ENCODE assay signal across 20 mouse cellular contexts in the genomic region with DNA sequence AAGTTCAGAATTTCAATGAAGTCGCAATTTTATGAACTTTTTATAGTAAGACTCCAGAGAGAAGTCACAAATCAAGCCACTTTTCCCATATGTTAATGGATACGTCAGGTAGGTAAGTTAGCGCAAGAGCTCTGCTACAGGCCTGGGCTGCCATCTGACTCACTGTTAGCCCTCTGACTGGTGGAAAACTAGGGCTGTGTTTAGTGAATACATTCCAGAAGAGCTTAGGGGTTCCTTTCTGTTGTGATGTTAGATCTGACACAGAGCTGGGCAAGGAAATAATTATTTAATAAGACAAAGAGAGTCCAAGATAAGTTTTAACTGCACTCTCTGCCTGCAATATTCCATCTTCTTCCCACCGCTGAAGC. TPM values are rescaled to one million over a fixed set of nuclear protein-coding genes. Genes with fewer than 3 reads are reported as not detected.
DNase-seq lines count a peak whose midpoint lies in the region; ATAC-seq and TF ChIP-seq lines count a peak whose summit lies in the region.
"Had no signal": no experiment of that assay in that cellular context is flagged by ENCODE, and none has a peak within 500 bp of the region (broad histone marks: within the 10 kb centered on the region; RNA-seq: fewer than 3 reads in every experiment).

No protein-coding gene starts in this region.

- H3K4me2 ChIP-seq in embryonic facial prominence, embryonic 12.5 days (replicated peaks) = no peak overlapping the region
- peak overlapping the region; percentile 38; the same call in 1 of the 2 replicates for H3K4me2 ChIP-seq in kidney, embryonic 15.5 days
- H3K4me2 ChIP-seq in stomach, embryonic 15.5 days = no peak overlapping the region
- H3K4me2 ChIP-seq: forebrain, embryonic 12.5 days; hindbrain, embryonic 13.5 days had no signal

- H3K27ac ChIP-seq in embryonic facial prominence, embryonic 12.5 days = 0 out of 2 replicates have a peak overlapping the region, but pooled peaks have one; percentile 36
- H3K27ac ChIP-seq in embryonic facial prominence, embryonic 10.5 days (replicated peaks) = no peak overlapping the region
- 0 out of 2 replicates have a peak overlapping the region, but pooled peaks have one; percentile 23 for H3K27ac ChIP-seq in kidney, embryonic 15.5 days
- 0 out of 2 replicates have a peak overlapping the region, but pooled peaks have one; percentile 16 for H3K27ac ChIP-seq in stomach, embryonic 15.5 days
- H3K27ac ChIP-seq: forebrain, embryonic 12.5 days; hindbrain, embryonic 13.5 days; hindbrain, postnatal 0 days had no signal

- H3K36me3 ChIP-seq in embryonic facial prominence, embryonic 12.5 days = no peaks in the 10 kb centered on the region
- H3K36me3 ChIP-seq in embryonic facial prominence, embryonic 10.5 days (replicated peaks) = no peaks in the 10 kb centered on the region
- H3K36me3 ChIP-seq in kidney, embryonic 15.5 days = no peaks in the 10 kb centered on the region
- no peaks in the 10 kb centered on the region for H3K36me3 ChIP-seq in E14TG2a.4 (ENCODE audit: insufficient read depth, low read length)
- no peaks in the 10 kb centered on the region for H3K36me3 ChIP-seq in stomach, embryonic 15.5 days
- H3K36me3 ChIP-seq: forebrain, embryonic 12.5 days; hindbrain, embryonic 13.5 days had no signal

- no peak for DNase-seq in embryonic facial prominence, embryonic 10.5 days (ENCODE audit: low spot score)
- DNase-seq in kidney, postnatal 25 days = no peak
- no peak for DNase-seq in left cerebral cortex, adult 18-20 months (ENCODE audit: low spot score in 2 of 2)
- no peak for DNase-seq in c-Kit-positive CD71-positive TER-119-positive erythroid progenitor cells, embryonic 14.5 days (ENCODE audit: low spot score)
- DNase-seq: B cell, adult 2 months; cerebellum, adult 11-12 months; cerebellum, adult 9-10 months; cerebellum, postnatal 25 days; gastrocnemius, postnatal 10 days; heart, postnatal 14 days had no signal

- no peak for TF ChIP-seq CTCF in E14TG2a.4 (conservative IDR thresholded peaks at IDR 0.05; ENCODE audit: low read length)

- no peak overlapping the region for H3K4me3 ChIP-seq in embryonic facial prominence, embryonic 12.5 days
- no peak overlapping the region for H3K4me3 ChIP-seq in embryonic facial prominence, embryonic 10.5 days
- no peak overlapping the region for H3K4me3 ChIP-seq in kidney, embryonic 15.5 days (replicated peaks)
- peak overlapping the region; percentile 49 for H3K4me3 ChIP-seq in E14TG2a.4 (replicated peaks; ENCODE audit: low read length)
- H3K4me3 ChIP-seq in stomach, embryonic 15.5 days (replicated peaks) = no peak overlapping the region
- H3K4me3 ChIP-seq: forebrain, embryonic 12.5 days; hindbrain, embryonic 13.5 days had no signal

- no peak for ATAC-seq in embryonic facial prominence, embryonic 12.5 days (ENCODE audit: insufficient number of reproducible peaks, insufficient read depth, low FRiP score, low TSS enrichment)
- ATAC-seq in kidney, embryonic 15.5 days (replicated peaks; ENCODE audit: low FRiP score) = no peak
- ATAC-seq in stomach, embryonic 15.5 days (ENCODE audit: insufficient read depth, low FRiP score, low read depth) = no peak
- ATAC-seq: CD4-positive, CD25-positive, alpha-beta regulatory T cell, adult 4 months; forebrain, embryonic 16.5 days; hindbrain, postnatal 0 days had no signal

- H3K9ac ChIP-seq in embryonic facial prominence, embryonic 12.5 days = no peak overlapping the region
- H3K9ac ChIP-seq in kidney, embryonic 15.5 days = no peak overlapping the region
- H3K9ac ChIP-seq in stomach, embryonic 15.5 days = no peak overlapping the region
- H3K9ac ChIP-seq: forebrain, embryonic 12.5 days; hindbrain, embryonic 13.5 days had no signal

- no peaks in the 10 kb centered on the region for H3K27me3 ChIP-seq in embryonic facial prominence, embryonic 12.5 days
- no peaks in the 10 kb centered on the region for H3K27me3 ChIP-seq in embryonic facial prominence, embryonic 10.5 days (replicated peaks; ENCODE audit: low read depth, poor library complexity, severe bottlenecking)
- no peaks in the 10 kb centered on the region for H3K27me3 ChIP-seq in kidney, embryonic 15.5 days
- H3K27me3 ChIP-seq in E14TG2a.4 (ENCODE audit: insufficient read depth, low read length) = no peaks in the 10 kb centered on the region
- H3K27me3 ChIP-seq in stomach, embryonic 15.5 days (replicated peaks) = no peaks in the 10 kb centered on the region
- H3K27me3 ChIP-seq: forebrain, embryonic 12.5 days; hindbrain, embryonic 13.5 days had no signal

- no peaks in the 10 kb centered on the region for H3K9me3 ChIP-seq in embryonic facial prominence, embryonic 12.5 days
- no peaks in the 10 kb centered on the region for H3K9me3 ChIP-seq in embryonic facial prominence, embryonic 10.5 days
- H3K9me3 ChIP-seq in kidney, embryonic 15.5 days (replicated peaks) = no peaks in the 10 kb centered on the region
- no peaks in the 10 kb centered on the region for H3K9me3 ChIP-seq in E14TG2a.4 (ENCODE audit: low read length)
- no peaks in the 10 kb centered on the region for H3K9me3 ChIP-seq in stomach, embryonic 15.5 days
- H3K9me3 ChIP-seq: forebrain, embryonic 12.5 days; hindbrain, embryonic 13.5 days had no signal

- H3K4me1 ChIP-seq in embryonic facial prominence, embryonic 12.5 days = no peaks in the 10 kb centered on the region
- H3K4me1 ChIP-seq in embryonic facial prominence, embryonic 10.5 days = no peaks in the 10 kb centered on the region
- H3K4me1 ChIP-seq in kidney, embryonic 15.5 days = peaks cover 9% of the 10 kb centered on the region
- H3K4me1 ChIP-seq in E14TG2a.4 (replicated peaks; ENCODE audit: low read depth, low read length) = peaks cover 18% of the 10 kb centered on the region
- H3K4me1 ChIP-seq in stomach, embryonic 15.5 days = no peaks in the 10 kb centered on the region
- H3K4me1 ChIP-seq: forebrain, embryonic 12.5 days; hindbrain, embryonic 13.5 days had no signal

- whole genome bisulfite sequencing in embryonic facial prominence, embryonic 12.5 days = 80% methylated on average over 4 of the region's 4 CpGs
- WGBS in embryonic facial prominence, embryonic 10.5 days = 92% methylated on average over 4 of the region's 4 CpGs
- 60% methylated on average over 4 of the region's 4 CpGs for whole genome bisulfite sequencing in kidney, embryonic 15.5 days
- WGBS in stomach, embryonic 15.5 days = 87% methylated on average over 4 of the region's 4 CpGs

RNA-seq across cellular contexts. Expression of a gene that starts 23.7 kb away (rescaled TPM):
- polyA plus RNA-seq in embryonic facial prominence, embryonic 12.5 days (2016; fragmentation: Nextera tagmentation; extraction: Ambion mirVana) = 2.5 and 3.0 TPM in 2 replicates
- 0.74 and 0.78 TPM in 2 replicates for polyA plus RNA-seq in embryonic facial prominence, embryonic 10.5 days (2016; fragmentation: Nextera tagmentation; extraction: Ambion mirVana)
- 10.9 and 11.8 TPM in 2 replicates for polyA plus RNA-seq in kidney, embryonic 15.5 days (2015; fragmentation: Nextera tagmentation; extraction: Ambion mirVana)
- 6.5 and 7.5 TPM in 2 replicates for polyA plus RNA-seq in stomach, embryonic 15.5 days (2015; fragmentation: Nextera tagmentation; extraction: Ambion mirVana)
- 100 to 1,000 TPM in 1 of 2 experiments, 10 to 100 TPM in 1; 93.8 to 102 TPM for total RNA-seq in left cerebral cortex, adult 18-20 months (2021)
- total RNA-seq: MEL had no signal
- polyA plus RNA-seq: CD4-positive, CD25-positive, alpha-beta regulatory T cell, adult 4 months had no signal
